Mouse (Mus musculus) hindbrain, embryonic 13.5 days (tissue): ENCODE data around the gene Zfp36l2. TPM values are rescaled to one million over a fixed set of nuclear protein-coding genes. Genes with fewer than 3 reads are reported as not detected.

Experiments
- ATAC-seq: fragments of 200-750 bp; cut with Nextera tagmentation; 2 replicates; pipeline ENCODE4 v1.8.0; 2017; ENCODE audit warnings: moderate TSS enrichment; ENCODE audit not compliant: low FRiP score
- H3K27ac ChIP-seq: fragments of 300-500 bp; sonication (generic); 2 replicates; pipeline ENCODE4 v1.5.1; 2015; ENCODE audit warnings: inconsistent platforms, mild to moderate bottlenecking, moderate library complexity
- H3K27me3 ChIP-seq: fragments of 300-500 bp; sonication (generic); 2 replicates; pipeline ENCODE4 v1.6.1; 2015; ENCODE audit warnings: mild to moderate bottlenecking, inconsistent platforms
- H3K36me3 ChIP-seq: fragments of 300-500 bp; sonication (generic); 2 replicates; pipeline ENCODE4 v1.6.1; 2015; ENCODE audit warnings: mild to moderate bottlenecking, inconsistent platforms
- H3K4me1 ChIP-seq: fragments of 300-500 bp; sonication (generic); replicated peaks from 2 replicates; pipeline ENCODE4 v1.6.1; 2015; ENCODE audit warnings: inconsistent platforms
- H3K4me2 ChIP-seq: fragments of 300-500 bp; sonication (generic); 2 replicates; pipeline ENCODE4 v1.6.1; 2015; ENCODE audit warnings: inconsistent platforms, mild to moderate bottlenecking, moderate library complexity
- H3K4me3 ChIP-seq: fragments of 300-500 bp; sonication (generic); 2 replicates; pipeline ENCODE4 v1.5.1; 2015; ENCODE audit warnings: mild to moderate bottlenecking, inconsistent platforms
- H3K9ac ChIP-seq: fragments of 300-500 bp; sonication (generic); 2 replicates; pipeline ENCODE4 v1.6.1; 2015; ENCODE audit warnings: mild to moderate bottlenecking, inconsistent platforms
- H3K9me3 ChIP-seq: fragments of 300-500 bp; sonication (generic); 2 replicates; pipeline ENCODE4 v1.6.1; 2016; ENCODE audit warnings: inconsistent platforms
- WGBS: fragments of 180-500 bp; shearing (Covaris S2); methylation state at CpG from one replicate; pipeline ENCODE4 v1.1.7; 2015; 5-methylcytosine and 5-hydroxymethylcytosine counted together
- polyA plus RNA-seq: library from polyadenylated mRNA; unstranded; fragments of >200 nt; fragmentation: Nextera tagmentation; extraction: Ambion mirVana; gene quantifications from 2 replicates; pipeline ENCODE4 v1.2.1, GENCODE M21; 2015

The Zfp36l2 gene
- polyA plus RNA-seq, 1 experiment from 2014 or later: 5.1 TPM

- Histone ChIP-seq H3K9me3 (no peaks in the 10 kb centered on the region), H3K27ac (no peak overlapping the region), H3K9ac (no peak overlapping the region), H3K27me3 (0 out of 2 replicates have a peak, but pooled peaks cover 3% of the 10 kb centered on the region), H3K4me1 (peaks cover 34% of the 10 kb centered on the region), H3K4me2 (no peak overlapping the region), H3K36me3 (no peaks in the 10 kb centered on the region), H3K4me3 (no peak overlapping the region)
- no peak for ATAC-seq
- WGBS: 89% methylated on average over 3 of the region's 3 CpGs
Measured at GRCm38 (mm10) chr17:84144130-84144529, 43.6 kb downstream of the Zfp36l2 start.

- Histone ChIP-seq H3K9me3 (no peaks in the 10 kb centered on the region), H3K27ac (no peak overlapping the region)
- no peak for ATAC-seq
Measured at GRCm38 (mm10) chr17:84143219-84143844, 44.4 kb downstream of the Zfp36l2 start.

GRCm38 (mm10) chr17:84141691-84142090, 46.1 kb downstream of the Zfp36l2 start:
- H3K9me3 ChIP-seq: no peaks in the 10 kb centered on the region
- ATAC-seq: no peak
- no peak overlapping the region for H3K27ac ChIP-seq
- H3K9ac ChIP-seq: no peak overlapping the region
- no peak overlapping the region for H3K4me3 ChIP-seq
- no peaks in the 10 kb centered on the region for H3K36me3 ChIP-seq
- H3K4me1 ChIP-seq: peaks cover 23% of the 10 kb centered on the region; the same call in 1 of the 2 replicates
- no peak overlapping the region for H3K4me2 ChIP-seq
- H3K27me3 ChIP-seq: 0 out of 2 replicates have a peak, but pooled peaks cover 3% of the 10 kb centered on the region
- WGBS: 75% methylated on average over 6 of the region's 6 CpGs

More at GRCm38 (mm10) chr17:84143219-84143844, 44.4 kb downstream of the Zfp36l2 start:
- Histone ChIP-seq H3K4me3 (no peak overlapping the region), H3K36me3 (no peaks in the 10 kb centered on the region), H3K27me3 (0 out of 2 replicates have a peak, but pooled peaks cover 3% of the 10 kb centered on the region), H3K4me1 (peaks cover 26% of the 10 kb centered on the region), H3K9ac (no peak overlapping the region), H3K4me2 (no peak overlapping the region)
- WGBS: 63% methylated on average over 12 of the region's 12 CpGs

GRCm38 (mm10) chr17:84140822-84141507, 46.8 kb downstream of the Zfp36l2 start:
- H3K27ac ChIP-seq: no peak overlapping the region
- 70% methylated on average over 10 of the region's 10 CpGs for WGBS

GRCm38 (mm10) chr17:84137393-84138171, 50.2 kb downstream of the Zfp36l2 start:
- Histone ChIP-seq H3K9ac (no peak overlapping the region), H3K36me3 (no peaks in the 10 kb centered on the region), H3K4me3 (no peak overlapping the region), H3K27ac (no peak overlapping the region), H3K4me2 (no peak overlapping the region), H3K9me3 (no peaks in the 10 kb centered on the region), H3K27me3 (no peaks in the 10 kb centered on the region), H3K4me1 (peaks cover 8% of the 10 kb centered on the region; the same call in 1 of the 2 replicates)
- 90% methylated on average over 11 of the region's 11 CpGs for WGBS
- ATAC-seq: no peak

More at GRCm38 (mm10) chr17:84140822-84141507, 46.8 kb downstream of the Zfp36l2 start:
- Histone ChIP-seq H3K27me3 (0 out of 2 replicates have a peak, but pooled peaks cover 3% of the 10 kb centered on the region), H3K9ac (no peak overlapping the region), H3K4me2 (no peak overlapping the region), H3K4me1 (peaks cover 16% of the 10 kb centered on the region; the same call in 1 of the 2 replicates), H3K9me3 (no peaks in the 10 kb centered on the region), H3K36me3 (no peaks in the 10 kb centered on the region), H3K4me3 (no peak overlapping the region)
- no peak for ATAC-seq

- no peaks in the 10 kb centered on the region for H3K36me3 ChIP-seq
- H3K27ac ChIP-seq: no peak overlapping the region
- no peak overlapping the region for H3K4me2 ChIP-seq
- no peaks in the 10 kb centered on the region for H3K27me3 ChIP-seq
- H3K4me3 ChIP-seq: no peak overlapping the region
- peaks cover 8% of the 10 kb centered on the region; the same call in 1 of the 2 replicates for H3K4me1 ChIP-seq
- ATAC-seq: no peak
- no peak overlapping the region for H3K9ac ChIP-seq
- 59% methylated on average over 10 of the region's 10 CpGs for WGBS
- no peaks in the 10 kb centered on the region for H3K9me3 ChIP-seq
Measured at GRCm38 (mm10) chr17:84136669-84137392, 50.9 kb downstream of the Zfp36l2 start.

GRCm38 (mm10) chr17:84136217-84136616, 51.5 kb downstream of the Zfp36l2 start:
- Histone ChIP-seq H3K27ac (no peak overlapping the region), H3K4me1 (peaks cover 8% of the 10 kb centered on the region; the same call in 1 of the 2 replicates), H3K9me3 (no peaks in the 10 kb centered on the region), H3K27me3 (no peaks in the 10 kb centered on the region), H3K4me2 (no peak overlapping the region), H3K36me3 (no peaks in the 10 kb centered on the region), H3K9ac (no peak overlapping the region), H3K4me3 (no peak overlapping the region)
- WGBS: 75% methylated on average over 4 of the region's 4 CpGs
- no peak for ATAC-seq

- no peak overlapping the region for H3K4me3 ChIP-seq
- H3K9me3 ChIP-seq: no peaks in the 10 kb centered on the region
- H3K4me2 ChIP-seq: no peak overlapping the region
- H3K27ac ChIP-seq: no peak overlapping the region
- H3K9ac ChIP-seq: no peak overlapping the region
- 55% methylated on average over 7 of the region's 7 CpGs for WGBS
- no peak for ATAC-seq
- peaks cover 5% of the 10 kb centered on the region; the same call in 1 of the 2 replicates for H3K4me1 ChIP-seq
- H3K36me3 ChIP-seq: no peaks in the 10 kb centered on the region
- no peaks in the 10 kb centered on the region for H3K27me3 ChIP-seq
Measured at GRCm38 (mm10) chr17:84135243-84135642, 52.5 kb downstream of the Zfp36l2 start.
